Mouse (Mus musculus): ENCODE data around the gene Cfap52. TPM values are rescaled to one million over a fixed set of nuclear protein-coding genes. Genes with fewer than 3 reads are reported as not detected.

Gene Cfap52
- polyA plus RNA-seq, 1 experiment, result not detected

GRCm38 (mm10) chr11:67921827-67922754 lies 43.4 kb downstream of the Cfap52 start, which contains the start of gene Usp43:
Gene Usp43 (minus strand): TSS chr11:67922153.
- H3K27ac ChIP-seq (ENCODE audit: insufficient read depth, low read length), result no peak within 1 kb of the TSS
- DNase-seq (ENCODE audit: low read depth in 1 of 2, low spot score in 2 of 2), result peak in 1 of 2 experiments; percentile 3
- H3K36me3 ChIP-seq (ENCODE audit: control insufficient read depth, insufficient read depth, low read length), result no peaks in the 10 kb centered on the region
- peaks cover 11% of the 10 kb centered on the region; the same call in 1 of the 2 replicates for H3K4me1 ChIP-seq (ENCODE audit: control insufficient read depth, insufficient read depth, insufficient read length)
- WGBS, result 1% methylated on average over 68 of the region's 80 CpGs
- TF ChIP-seq CTCF (IDR thresholded peaks at IDR 0.05; ENCODE audit: extremely low read depth, insufficient read depth, insufficient read length, insufficient replicate concordance), result no peak
- no peak for TF ChIP-seq POLR2A (IDR thresholded peaks at IDR 0.05; ENCODE audit: low read depth, low read length)
- H3K4me3 ChIP-seq (ENCODE audit: extremely low read depth, insufficient read depth, insufficient read length), result peak within 1 kb of the TSS; percentile 38
- peaks cover 15% of the 10 kb centered on the region for H3K27me3 ChIP-seq (ENCODE audit: control insufficient read depth, insufficient read depth, low read length)

GRCm38 (mm10) chr11:67921091-67921826 lies 44.2 kb downstream of the Cfap52 start:
- H3K27ac ChIP-seq (ENCODE audit: insufficient read depth, low read length), result no peak overlapping the region
- 6% methylated on average over 47 of the region's 47 CpGs for WGBS
- H3K4me1 ChIP-seq (ENCODE audit: control insufficient read depth, insufficient read depth, insufficient read length), result peaks cover 11% of the 10 kb centered on the region; the same call in 1 of the 2 replicates
- no peaks in the 10 kb centered on the region for H3K36me3 ChIP-seq (ENCODE audit: control insufficient read depth, insufficient read depth, low read length)
- no peak for DNase-seq (ENCODE audit: low read depth in 1 of 2, low spot score in 2 of 2)
- peaks cover 15% of the 10 kb centered on the region for H3K27me3 ChIP-seq (ENCODE audit: control insufficient read depth, insufficient read depth, low read length)
- H3K4me3 ChIP-seq (ENCODE audit: extremely low read depth, insufficient read depth, insufficient read length), result peak overlapping the region; percentile 38; the same call in 1 of the 2 replicates
- no peak for TF ChIP-seq POLR2A (IDR thresholded peaks at IDR 0.05; ENCODE audit: low read depth, low read length)
- TF ChIP-seq CTCF (IDR thresholded peaks at IDR 0.05; ENCODE audit: extremely low read depth, insufficient read depth, insufficient read length, insufficient replicate concordance), result no peak

- Histone ChIP-seq H3K4me3 (ENCODE audit: extremely low read depth, insufficient read depth, insufficient read length) (no peak overlapping the region), H3K27ac (ENCODE audit: insufficient read depth, low read length) (no peak overlapping the region), H3K36me3 (ENCODE audit: control insufficient read depth, insufficient read depth, low read length) (no peaks in the 10 kb centered on the region), H3K4me1 (ENCODE audit: control insufficient read depth, insufficient read depth, insufficient read length) (peaks cover 11% of the 10 kb centered on the region; the same call in 1 of the 2 replicates), H3K27me3 (ENCODE audit: control insufficient read depth, insufficient read depth, low read length) (peaks cover 15% of the 10 kb centered on the region)
- no peak for TF ChIP-seq CTCF (IDR thresholded peaks at IDR 0.05; ENCODE audit: extremely low read depth, insufficient read depth, insufficient read length, insufficient replicate concordance)
- no peak for TF ChIP-seq POLR2A (IDR thresholded peaks at IDR 0.05; ENCODE audit: low read depth, low read length)
- no peak for DNase-seq (ENCODE audit: low read depth in 1 of 2, low spot score in 2 of 2)
- 27% methylated on average over 9 of the region's 9 CpGs for WGBS
These were observed 45.1 kb downstream of the Cfap52 start for GRCm38 (mm10) chr11:67920226-67920960.

GRCm38 (mm10) chr11:67919593-67919992 lies 45.9 kb downstream of the Cfap52 start:
- no peak overlapping the region for H3K4me3 ChIP-seq (ENCODE audit: extremely low read depth, insufficient read depth, insufficient read length)
- H3K27me3 ChIP-seq (ENCODE audit: control insufficient read depth, insufficient read depth, low read length), result peaks cover 15% of the 10 kb centered on the region
- no peak overlapping the region for H3K27ac ChIP-seq (ENCODE audit: insufficient read depth, low read length)
- H3K36me3 ChIP-seq (ENCODE audit: control insufficient read depth, insufficient read depth, low read length), result no peaks in the 10 kb centered on the region
- H3K4me1 ChIP-seq (ENCODE audit: control insufficient read depth, insufficient read depth, insufficient read length), result peaks cover 11% of the 10 kb centered on the region; the same call in 1 of the 2 replicates
- DNase-seq (ENCODE audit: low read depth in 1 of 2, low spot score in 2 of 2), result no peak
- WGBS, result 26% methylated on average over 5 of the region's 5 CpGs
- TF ChIP-seq POLR2A (IDR thresholded peaks at IDR 0.05; ENCODE audit: low read depth, low read length), result no peak
- TF ChIP-seq CTCF (IDR thresholded peaks at IDR 0.05; ENCODE audit: extremely low read depth, insufficient read depth, insufficient read length, insufficient replicate concordance), result no peak

GRCm38 (mm10) chr11:67917126-67917525 lies 48.3 kb downstream of the Cfap52 start:
- DNase-seq (ENCODE audit: low read depth in 1 of 2, low spot score in 2 of 2), result no peak
- WGBS, result 60% methylated on average over 3 of the region's 3 CpGs
- H3K4me1 ChIP-seq (ENCODE audit: control insufficient read depth, insufficient read depth, insufficient read length), result peaks cover 7% of the 10 kb centered on the region; the same call in 1 of the 2 replicates
- no peaks in the 10 kb centered on the region for H3K36me3 ChIP-seq (ENCODE audit: control insufficient read depth, insufficient read depth, low read length)
- H3K27me3 ChIP-seq (ENCODE audit: control insufficient read depth, insufficient read depth, low read length), result peaks cover 9% of the 10 kb centered on the region
- H3K27ac ChIP-seq (ENCODE audit: insufficient read depth, low read length), result no peak overlapping the region
- TF ChIP-seq POLR2A (IDR thresholded peaks at IDR 0.05; ENCODE audit: low read depth, low read length), result no peak
- no peak for TF ChIP-seq CTCF (IDR thresholded peaks at IDR 0.05; ENCODE audit: extremely low read depth, insufficient read depth, insufficient read length, insufficient replicate concordance)
- H3K4me3 ChIP-seq (ENCODE audit: extremely low read depth, insufficient read depth, insufficient read length), result no peak overlapping the region

DNA sequence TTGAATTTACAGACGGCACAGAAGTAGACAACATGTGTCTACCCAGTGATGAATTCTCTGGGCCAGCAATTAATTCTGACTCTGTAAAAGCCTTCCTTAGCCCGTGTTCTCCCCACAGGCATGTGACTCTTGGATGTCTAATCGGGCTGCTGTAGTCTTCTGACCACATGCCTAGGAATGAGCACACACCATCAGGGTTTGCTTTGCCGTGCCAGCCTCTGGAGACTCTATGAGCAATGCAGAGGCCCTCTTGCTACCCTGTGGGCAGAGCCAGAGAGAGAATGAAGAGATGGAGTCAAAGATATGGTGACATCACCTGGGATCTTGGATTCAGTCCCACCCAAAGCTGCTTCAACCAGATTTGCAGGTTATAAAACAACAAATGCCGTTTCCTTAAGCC lies 54.4 kb downstream of the Cfap52 start:
- Histone ChIP-seq H3K27ac (ENCODE audit: insufficient read depth, low read length) (no peak overlapping the region), H3K27me3 (ENCODE audit: control insufficient read depth, insufficient read depth, low read length) (no peaks in the 10 kb centered on the region), H3K4me1 (ENCODE audit: control insufficient read depth, insufficient read depth, insufficient read length) (no peaks in the 10 kb centered on the region), H3K4me3 (ENCODE audit: extremely low read depth, insufficient read depth, insufficient read length) (no peak overlapping the region), H3K36me3 (ENCODE audit: control insufficient read depth, insufficient read depth, low read length) (no peaks in the 10 kb centered on the region)
- no peak for DNase-seq (ENCODE audit: low read depth in 1 of 2, low spot score in 2 of 2)
- 86% methylated on average over 5 of the region's 5 CpGs for WGBS
- TF ChIP-seq CTCF (IDR thresholded peaks at IDR 0.05; ENCODE audit: extremely low read depth, insufficient read depth, insufficient read length, insufficient replicate concordance) (no peak), POLR2A (IDR thresholded peaks at IDR 0.05; ENCODE audit: low read depth, low read length) (no peak)

All from spleen, adult 2 months (tissue).